Mouse (Mus musculus) brain, embryonic 14.5 days (tissue): ENCODE data around the gene Rasa3.

Source experiments
- CTCF ChIP-seq: fragments of 200-500 bp; IDR thresholded peaks from 2 replicates; pipeline ENCODE4 v1.5.1; 2012; ENCODE audit warnings: inconsistent platforms, mild to moderate bottlenecking, moderate library complexity, borderline replicate concordance; ENCODE audit not compliant: insufficient read depth, insufficient read length; ENCODE audit errors: extremely low read depth
- POLR2A ChIP-seq: fragments of 200-500 bp; IDR thresholded peaks from 2 replicates; pipeline ENCODE4 v1.6.1; 2012; ENCODE audit warnings: mild to moderate bottlenecking, inconsistent platforms, borderline replicate concordance; ENCODE audit not compliant: poor library complexity, insufficient read depth, insufficient read length, severe bottlenecking; ENCODE audit errors: extremely low read depth

DNA sequence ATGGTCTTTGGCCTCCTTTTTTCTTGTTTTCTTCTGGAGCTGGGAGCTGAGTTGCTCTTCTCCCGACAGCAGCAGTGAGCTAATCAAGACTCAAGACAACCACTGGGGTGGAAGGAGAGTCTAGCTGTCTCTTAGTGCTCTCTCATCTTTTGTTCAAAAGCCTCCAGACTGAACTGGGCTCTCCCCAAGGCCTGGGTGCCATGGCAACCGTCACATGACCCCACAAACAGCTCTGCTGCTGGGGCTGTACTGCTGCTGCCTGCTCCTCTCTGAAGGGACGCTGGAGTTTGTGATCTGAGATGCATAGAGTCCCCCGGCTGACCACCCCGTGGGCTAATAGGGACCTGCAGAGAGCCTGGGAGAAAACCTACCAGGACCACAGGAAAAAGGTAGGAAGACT is 28.3 kb upstream of the Rasa3 start, which contains the start of gene Cfap97d2:
- TF ChIP-seq POLR2A = peak; percentile 18; the same call in 1 of the 2 replicates
- peak; percentile 2; the same call in 1 of the 2 replicates for TF ChIP-seq CTCF
